Mouse (Mus musculus) cerebellum, adult 9-10 months (tissue): ENCODE results near the gene Rab8a.
"Not testable (repeated sequence)": the region's sequence is repeated elsewhere in the genome, so short reads cannot be mapped to it uniquely, and the experiment has no call there.

Source experiments
- DNase-seq: peaks from one replicate; pipeline ENCODE4 v3.0.0; 2022

The Rab8a gene

DNA sequence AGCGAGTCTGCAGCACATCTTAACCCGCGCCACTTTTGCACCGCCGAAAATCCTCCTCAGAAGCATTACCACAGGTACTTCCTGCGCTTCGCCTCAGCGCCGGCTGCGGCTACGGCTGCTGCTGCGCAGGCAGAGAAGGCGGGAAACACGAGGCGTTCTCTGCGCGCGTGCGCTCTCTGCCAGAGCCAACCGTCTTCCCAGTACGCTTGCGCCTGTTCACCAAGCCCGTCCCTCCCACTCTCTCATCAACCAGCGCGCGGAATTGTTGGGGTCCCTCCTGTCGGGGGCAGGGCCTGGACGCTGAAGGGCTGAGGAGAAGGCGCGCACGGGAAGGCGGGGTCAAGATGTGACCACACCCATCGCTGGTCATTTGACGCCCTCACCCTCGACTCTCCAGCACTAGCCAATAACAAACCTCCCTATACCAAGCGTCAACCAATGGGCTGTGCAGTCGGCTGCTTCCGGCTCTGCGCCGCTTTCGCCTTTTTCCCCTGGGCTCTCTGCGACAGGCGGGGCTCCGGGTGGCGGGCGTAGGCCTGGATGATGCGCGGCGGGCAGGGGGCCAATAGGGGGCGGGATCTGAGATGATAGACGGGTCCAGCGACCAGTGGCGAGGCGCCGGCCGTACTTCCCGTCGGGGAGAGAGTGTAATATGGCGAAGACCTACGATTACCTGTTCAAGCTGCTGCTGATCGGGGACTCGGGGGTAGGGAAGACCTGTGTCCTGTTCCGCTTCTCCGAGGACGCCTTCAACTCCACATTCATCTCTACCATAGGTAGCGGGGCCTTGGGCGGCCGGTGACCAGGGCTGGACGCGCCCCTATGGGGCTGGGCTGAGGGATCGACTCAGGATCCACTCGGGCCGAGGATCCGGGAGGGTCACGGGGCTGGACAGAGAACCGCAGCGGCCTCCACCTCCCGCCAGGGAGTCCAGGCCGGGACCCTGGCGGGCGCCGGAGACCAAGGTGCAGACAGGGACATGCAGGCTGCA lies at the start of gene Rab8a:
Rab8a (plus strand) TSS at position 494 of the 991 bp plus-strand sequence.
- peak; percentile 100 for DNase-seq

- DNase-seq = no peak
These were observed 48.5 kb upstream of the Rab8a start for GRCm38 (mm10) chr8:72112486-72112885.

DNA sequence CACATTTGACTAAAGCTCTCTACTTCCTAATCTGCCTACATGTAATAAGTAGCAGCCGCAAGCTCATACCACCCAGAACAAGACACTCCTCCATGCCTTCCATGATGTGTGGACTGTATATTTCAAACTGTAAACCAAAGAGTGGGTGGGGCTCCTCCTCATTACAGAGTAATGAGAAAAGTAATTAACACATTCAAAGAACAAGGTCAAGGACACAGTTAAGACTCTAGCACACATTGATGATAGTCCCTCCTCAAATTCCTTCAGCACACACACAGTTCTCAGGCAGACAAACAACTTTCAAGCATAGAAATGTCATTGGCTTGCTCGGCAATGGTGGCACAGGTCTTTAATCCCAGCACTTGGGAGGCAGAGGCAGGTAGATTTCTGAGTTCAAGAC lies 45.8 kb upstream of the Rab8a start:
- no peak for DNase-seq

- no peak for DNase-seq
These were observed 42.4 kb upstream of the Rab8a start for GRCm38 (mm10) chr8:72118616-72119015.

DNA sequence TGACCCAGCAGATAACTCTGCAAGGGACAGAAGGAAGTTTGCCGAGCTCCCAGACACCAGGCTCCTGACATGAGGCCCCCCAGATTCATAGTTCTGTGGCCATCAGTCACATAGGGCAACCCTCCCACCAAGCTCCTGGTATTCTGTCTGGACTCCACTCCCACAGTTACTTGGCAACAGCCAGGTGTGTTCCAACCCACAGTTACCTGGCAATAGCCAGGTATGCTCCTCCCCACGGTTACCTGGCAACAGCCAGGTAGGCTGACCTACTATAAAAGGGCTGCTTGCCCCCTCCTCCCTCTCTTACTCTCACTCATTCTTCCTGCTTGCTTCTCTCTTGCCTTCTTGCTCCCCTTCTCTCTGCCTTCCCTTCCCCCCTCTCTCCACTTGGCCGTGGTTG lies 39.5 kb upstream of the Rab8a start:
- not testable (repeated sequence) for DNase-seq

GRCm38 (mm10) chr8:72121997-72122396 lies 39.0 kb upstream of the Rab8a start:
- DNase-seq = no peak

GRCm38 (mm10) chr8:72127834-72128233 lies 33.2 kb upstream of the Rab8a start:
- no peak for DNase-seq

DNA sequence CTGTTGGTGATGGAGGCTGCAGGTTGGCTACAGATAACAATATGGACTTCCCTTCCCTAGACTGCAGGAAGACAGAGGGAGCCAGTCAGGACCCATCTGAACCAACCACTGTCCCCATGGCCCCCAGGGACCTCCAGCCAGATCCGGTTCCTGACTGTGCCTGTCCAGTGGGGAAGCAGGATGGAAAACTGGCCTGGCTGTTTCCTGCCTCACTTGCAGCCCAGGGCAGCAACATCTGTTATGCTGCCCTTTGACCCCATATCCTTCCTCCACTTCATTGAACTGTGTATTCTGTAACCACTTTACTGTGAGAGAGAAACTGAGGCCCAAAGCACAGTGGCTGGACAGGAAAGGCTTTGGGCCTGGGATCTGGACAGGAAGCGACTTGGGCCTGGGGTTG lies 29.7 kb upstream of the Rab8a start:
- DNase-seq = no peak

DNA sequence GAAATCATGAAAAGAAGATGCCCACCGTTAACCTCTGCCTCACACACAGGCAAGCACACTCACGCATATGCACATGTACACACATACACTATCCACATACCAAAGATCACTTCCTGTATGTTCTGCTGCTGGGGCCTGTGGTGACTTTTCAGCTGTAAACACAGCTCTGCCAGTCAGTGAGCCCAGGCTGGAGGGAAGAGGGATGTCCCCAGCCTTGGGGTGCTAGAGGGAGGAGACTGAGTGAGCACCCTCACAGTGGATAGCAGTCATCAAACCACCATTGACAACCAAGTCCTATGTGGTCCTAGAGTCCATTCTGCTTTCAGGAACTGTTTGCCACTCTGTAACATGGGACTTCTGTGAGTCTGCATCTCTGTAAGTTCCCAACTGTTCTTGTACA lies 29.1 kb upstream of the Rab8a start:
- DNase-seq = no peak

DNA sequence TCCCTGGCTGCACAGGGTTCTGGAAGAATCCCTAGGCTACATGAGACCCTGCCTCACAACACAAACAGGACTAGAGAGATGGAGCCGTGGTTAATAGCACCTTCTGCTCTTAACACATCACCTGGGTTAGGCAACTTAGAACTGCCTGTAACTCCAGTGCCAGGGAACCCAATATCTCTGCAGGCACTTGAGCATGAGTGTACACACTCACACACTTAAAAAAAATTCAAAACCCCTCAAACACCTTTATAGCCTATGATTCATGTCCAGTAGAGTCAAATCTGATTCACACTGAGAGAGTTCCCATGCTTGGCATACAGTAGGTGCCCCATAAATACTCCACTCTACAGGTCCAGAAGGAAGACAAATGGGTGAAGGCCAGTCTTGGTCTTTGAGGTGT lies 28.6 kb upstream of the Rab8a start:
- DNase-seq = no peak

DNA sequence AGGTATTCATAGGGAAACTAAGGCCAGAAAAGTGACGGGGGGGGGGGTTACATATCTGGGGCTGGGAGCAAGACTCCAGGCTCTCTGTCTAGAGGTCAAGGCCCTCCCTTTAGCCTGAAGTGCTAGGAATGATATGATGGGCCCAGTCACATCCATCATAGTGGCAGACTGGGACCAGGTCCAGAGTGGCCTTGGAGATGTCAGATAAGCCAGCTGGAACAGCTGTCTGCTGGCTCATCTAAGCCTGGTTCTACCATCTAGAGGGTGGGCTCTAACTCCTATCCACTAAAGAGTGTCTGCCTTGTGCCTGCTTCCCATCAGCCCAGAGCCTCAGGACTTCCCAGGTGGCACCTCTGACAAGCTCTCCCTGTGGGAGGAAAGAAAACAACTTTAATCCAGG lies 28.1 kb upstream of the Rab8a start:
- no peak for DNase-seq

DNA sequence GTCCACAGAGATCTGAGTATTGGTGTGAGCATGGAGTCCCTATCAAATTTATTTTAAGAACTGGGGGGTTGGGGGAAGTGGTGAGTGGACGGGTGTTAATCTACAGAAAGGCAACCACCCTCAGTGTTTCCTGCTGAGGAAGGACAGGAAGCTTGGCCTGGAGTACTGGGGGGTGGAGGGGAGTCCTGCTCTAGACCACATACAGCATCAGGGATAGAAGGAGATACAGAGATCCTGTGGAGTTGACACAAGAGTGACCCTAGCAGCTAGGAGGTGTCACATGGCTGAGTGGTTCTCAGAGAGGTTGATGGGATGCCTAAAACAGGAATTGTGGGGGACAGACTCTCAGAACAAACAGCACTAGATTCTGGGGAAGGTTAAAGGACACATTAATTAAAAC lies 27.5 kb upstream of the Rab8a start:
- DNase-seq = no peak

DNA sequence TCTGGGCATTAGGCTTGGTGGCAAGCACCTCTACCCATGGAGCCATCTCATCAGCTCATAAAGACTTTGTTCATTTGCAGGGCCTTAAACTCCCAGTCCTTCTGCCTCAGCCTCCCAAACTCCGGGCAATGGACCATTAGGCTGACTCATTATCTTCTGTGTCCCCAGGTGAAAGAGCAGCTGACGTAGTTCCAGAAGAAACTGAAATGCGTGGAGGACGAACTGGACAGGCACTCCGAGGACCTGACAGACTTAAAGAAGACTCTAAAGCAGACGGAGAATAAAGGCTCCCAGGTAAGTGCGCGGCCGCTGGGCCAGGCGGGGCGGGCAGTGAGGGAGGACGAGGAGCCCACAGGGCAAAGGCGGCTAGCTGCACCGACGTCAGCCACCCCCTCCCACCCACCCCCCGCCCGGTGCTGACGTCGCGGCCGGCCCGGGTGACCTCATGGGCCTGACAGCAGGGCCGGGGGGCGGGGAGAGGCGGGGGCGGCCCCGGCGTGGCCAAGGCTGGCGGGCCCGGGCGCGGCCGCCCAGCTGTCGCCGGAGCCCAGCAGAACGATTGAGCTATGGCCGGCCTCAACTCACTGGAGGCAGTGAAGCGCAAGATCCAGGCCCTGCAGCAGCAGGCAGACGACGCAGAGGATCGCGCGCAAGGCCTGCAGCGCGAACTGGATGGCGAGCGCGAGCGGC lies 26.1 kb upstream of the Rab8a start, which contains the start of gene Tpm4:
Tpm4 (plus strand) TSS at position 220 of the 690 bp plus-strand sequence.
- DNase-seq = peak; percentile 70

DNA sequence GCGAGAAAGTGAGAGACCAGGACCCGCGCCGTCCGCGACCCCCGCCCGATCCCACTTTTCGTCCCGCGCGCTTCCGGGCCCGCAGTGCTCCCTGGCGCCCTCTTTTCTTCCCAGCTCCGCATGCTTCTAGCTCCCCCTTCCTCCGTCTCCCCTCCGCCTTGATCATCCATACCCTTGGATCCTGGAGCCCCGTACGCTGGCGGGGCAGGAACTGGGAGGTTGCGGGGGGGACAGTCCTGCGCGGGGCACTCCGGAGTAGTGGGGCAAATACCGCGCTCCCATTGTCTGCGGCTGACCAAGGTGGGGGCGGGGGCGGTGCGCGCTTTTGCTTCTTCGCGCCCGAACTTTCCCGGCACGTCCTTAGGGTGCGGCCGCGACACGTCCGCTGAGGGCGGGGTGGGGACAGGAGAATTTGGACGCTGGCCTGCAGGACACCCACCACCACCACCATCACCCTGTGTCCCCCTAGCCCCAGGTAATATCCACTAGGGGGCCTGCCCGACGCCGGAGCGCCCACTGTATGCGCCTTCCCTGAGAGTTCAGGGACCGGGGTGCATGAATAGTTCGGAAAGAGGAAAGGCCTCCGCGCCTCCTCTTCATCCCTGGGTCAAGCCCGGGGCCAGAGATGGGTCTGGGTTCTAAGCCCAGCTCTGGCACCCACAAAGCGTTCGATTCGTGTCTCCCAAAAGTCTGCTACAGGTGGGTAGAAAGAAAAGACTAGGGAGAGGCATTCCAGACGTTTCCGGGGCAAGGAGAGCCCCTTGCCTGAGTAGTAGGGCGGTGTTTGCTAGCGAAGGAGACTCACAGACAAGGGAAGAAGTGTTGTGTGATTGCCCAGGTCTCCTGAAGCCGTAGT lies 25.3 kb upstream of the Rab8a start:
- peak; percentile 43 for DNase-seq

DNA sequence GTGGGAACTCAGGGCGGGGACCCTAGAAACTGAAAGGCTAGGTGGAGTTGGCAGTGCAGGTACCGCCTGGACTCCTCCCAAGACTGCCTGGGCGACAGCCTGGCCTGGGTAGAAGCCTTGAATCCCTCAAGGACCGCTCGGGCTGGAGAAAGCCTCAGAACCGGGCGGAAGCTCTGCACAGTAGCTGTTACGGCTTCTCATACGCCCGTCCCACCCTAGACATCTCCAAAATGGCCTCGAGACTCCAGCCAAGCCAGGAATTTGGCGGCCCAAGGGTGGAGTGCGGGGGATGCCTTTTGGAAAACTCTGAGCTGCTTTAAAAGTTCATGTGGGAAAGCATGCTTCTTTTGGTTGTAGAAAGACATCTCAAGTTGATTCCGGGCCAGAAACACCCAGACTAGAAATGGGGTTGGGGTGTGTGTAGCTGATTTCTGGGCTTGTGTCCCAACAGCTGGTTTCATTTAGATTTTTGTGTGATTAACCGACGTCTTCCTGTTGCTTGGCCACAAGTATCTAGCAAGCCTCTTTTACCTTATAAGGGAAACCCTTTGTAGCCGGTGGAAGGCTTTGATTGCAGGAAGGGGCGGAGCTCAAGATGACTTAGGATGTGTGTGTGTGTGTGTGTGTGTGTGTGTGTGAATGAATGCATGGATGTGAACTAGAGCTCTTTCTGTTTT lies 24.6 kb upstream of the Rab8a start:
- peak; percentile 49 for DNase-seq

GRCm38 (mm10) chr8:72137431-72137830 lies 23.6 kb upstream of the Rab8a start:
- DNase-seq = no peak

DNA sequence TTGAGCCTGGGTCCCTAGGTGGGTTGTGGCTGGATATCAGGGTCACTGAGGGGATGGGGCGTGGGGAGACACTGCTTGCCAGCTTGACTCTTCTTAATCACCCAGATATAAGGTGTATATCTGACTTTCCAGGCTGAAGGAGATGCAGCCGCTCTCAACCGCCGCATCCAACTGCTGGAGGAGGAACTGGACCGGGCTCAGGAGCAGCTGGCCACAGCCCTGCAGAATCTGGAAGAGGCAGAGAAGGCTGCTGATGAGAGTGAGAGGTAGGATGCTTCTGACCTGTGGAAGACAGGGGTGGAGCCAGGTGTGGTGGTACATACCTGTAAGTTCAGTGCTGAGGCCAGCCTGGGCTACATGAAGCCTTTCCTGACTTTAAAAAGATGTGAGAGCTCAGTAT lies 22.5 kb upstream of the Rab8a start:
- DNase-seq = no peak

- no peak for DNase-seq
These were observed 17.7 kb upstream of the Rab8a start for GRCm38 (mm10) chr8:72143256-72143824.

DNA sequence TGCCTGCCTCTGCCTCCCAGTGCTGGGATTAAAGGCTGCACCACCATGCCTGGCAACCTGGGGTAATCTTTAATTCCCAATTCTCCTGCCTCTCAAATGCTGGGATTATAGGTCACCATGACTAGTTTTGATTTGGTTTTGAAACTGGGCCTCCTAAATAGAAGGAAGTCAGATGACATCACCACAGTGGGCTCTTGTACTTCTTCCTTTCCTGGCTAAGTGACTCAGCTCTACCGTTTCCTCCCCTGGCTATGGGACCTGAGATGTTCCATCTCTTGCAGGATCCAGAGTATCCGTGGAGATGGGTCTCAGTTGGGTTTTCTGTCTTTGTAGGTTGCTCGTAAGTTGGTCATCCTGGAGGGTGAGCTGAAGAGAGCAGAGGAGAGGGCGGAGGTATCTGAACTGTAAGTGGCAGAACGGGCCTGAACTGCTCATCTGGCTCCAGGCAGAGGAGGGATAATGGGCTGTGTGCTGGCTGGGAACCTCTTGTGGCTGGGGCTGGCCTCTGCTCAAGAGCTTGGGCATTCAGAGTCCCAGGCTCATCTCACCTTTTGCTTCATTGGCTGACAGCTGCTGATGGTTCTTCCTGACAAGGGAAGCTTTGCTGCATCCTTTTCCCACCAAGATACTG lies 16.5 kb upstream of the Rab8a start:
- DNase-seq = no peak

- DNase-seq = no peak
These were observed 15.5 kb upstream of the Rab8a start for GRCm38 (mm10) chr8:72145511-72145910.

GRCm38 (mm10) chr8:72146056-72146455 lies 14.9 kb upstream of the Rab8a start:
- no peak for DNase-seq

DNA sequence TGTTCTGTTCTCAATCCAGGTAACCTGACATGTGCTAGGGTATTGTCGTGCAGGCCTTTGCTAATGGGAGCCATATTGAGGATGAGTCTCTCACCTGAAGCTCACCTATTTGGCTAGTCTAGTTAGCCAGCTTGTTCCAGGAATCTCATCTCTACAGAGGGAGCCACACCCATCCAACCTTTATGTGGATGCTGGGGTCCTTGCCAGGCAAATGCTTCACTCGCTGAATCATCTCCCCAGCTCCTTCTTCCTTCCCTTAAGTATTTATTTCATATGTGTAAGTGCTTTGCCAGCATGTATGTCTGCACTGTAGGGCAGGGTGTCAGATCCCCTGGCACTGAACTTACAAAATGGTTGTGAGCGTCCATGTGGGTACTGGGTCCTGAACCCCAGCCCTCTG lies 14.4 kb upstream of the Rab8a start:
- DNase-seq = no peak
